Mouse (Mus musculus) frontal cortex, postnatal 14 days (tissue): ENCODE measurements around the gene Pogz.
"Not testable (repeated sequence)": the region's sequence is repeated elsewhere in the genome, so short reads cannot be mapped to it uniquely, and the experiment has no call there.

Experiments used
- DNase-seq, 2 experiments: peaks; one replicate each; pipeline ENCODE4 v3.0.0; 2022; ENCODE audit warnings: low spot score in 2 of 2

Gene Pogz

GRCm38 (mm10) chr3:94915903-94916741, 78.8 kb downstream of the Pogz start:
- no peak for DNase-seq

GRCm38 (mm10) chr3:94917816-94918361, 80.5 kb downstream of the Pogz start:
- no peak for DNase-seq

- DNase-seq = no peak
These were observed 81.5 kb downstream of the Pogz start for GRCm38 (mm10) chr3:94918845-94919244.

- no peak for DNase-seq
These were observed 83.7 kb downstream of the Pogz start for GRCm38 (mm10) chr3:94921104-94921503.

- DNase-seq = no peak
These were observed 85.0 kb downstream of the Pogz start for GRCm38 (mm10) chr3:94922333-94922732.

- no peak for DNase-seq
These were observed 87.3 kb downstream of the Pogz start for GRCm38 (mm10) chr3:94924688-94925087.

- not testable (repeated sequence) for DNase-seq
These were observed 89.0 kb downstream of the Pogz start for GRCm38 (mm10) chr3:94926301-94926736.

- DNase-seq = not testable (repeated sequence)
These were observed 91.6 kb downstream of the Pogz start for GRCm38 (mm10) chr3:94928979-94929378.

- DNase-seq = not testable (repeated sequence)
These were observed 93.3 kb downstream of the Pogz start for GRCm38 (mm10) chr3:94930386-94931266.

GRCm38 (mm10) chr3:94931427-94932082, 94.2 kb downstream of the Pogz start:
- DNase-seq = not testable (repeated sequence)
